Mouse (Mus musculus) retina, embryonic 14.5 days (tissue): Measurements from ENCODE around the gene Cox19.

Source experiments
- DNase-seq: peaks from one replicate; pipeline ENCODE4 v3.0.0-alpha.2; 2015; ENCODE audit warnings: low spot score

Gene Cox19

GRCm38 (mm10) chr5:139294089-139294488 lies 57.1 kb downstream of the Cox19 start:
- DNase-seq, result no peak

GRCm38 (mm10) chr5:139291811-139292560 lies 59.2 kb downstream of the Cox19 start:
- no peak for DNase-seq

GRCm38 (mm10) chr5:139290467-139291259 lies 60.6 kb downstream of the Cox19 start:
- no peak for DNase-seq

GRCm38 (mm10) chr5:139288591-139288990 lies 62.6 kb downstream of the Cox19 start:
- DNase-seq, result no peak

- DNase-seq, result no peak
These were observed 63.4 kb downstream of the Cox19 start for GRCm38 (mm10) chr5:139287787-139288186.

- DNase-seq, result no peak
These were observed 64.1 kb downstream of the Cox19 start for GRCm38 (mm10) chr5:139287099-139287498.
